Mouse (Mus musculus) cerebellum, adult 18-20 months (tissue): ENCODE data around the gene Scaf4.
"Not testable (repeated sequence)": the region's sequence is repeated elsewhere in the genome, so short reads cannot be mapped to it uniquely, and the experiment has no call there.

ENCODE experiments used
- DNase-seq, 2 experiments: peaks; one replicate each; pipeline ENCODE4 v3.0.0; 2021

Scaf4 gene

DNA sequence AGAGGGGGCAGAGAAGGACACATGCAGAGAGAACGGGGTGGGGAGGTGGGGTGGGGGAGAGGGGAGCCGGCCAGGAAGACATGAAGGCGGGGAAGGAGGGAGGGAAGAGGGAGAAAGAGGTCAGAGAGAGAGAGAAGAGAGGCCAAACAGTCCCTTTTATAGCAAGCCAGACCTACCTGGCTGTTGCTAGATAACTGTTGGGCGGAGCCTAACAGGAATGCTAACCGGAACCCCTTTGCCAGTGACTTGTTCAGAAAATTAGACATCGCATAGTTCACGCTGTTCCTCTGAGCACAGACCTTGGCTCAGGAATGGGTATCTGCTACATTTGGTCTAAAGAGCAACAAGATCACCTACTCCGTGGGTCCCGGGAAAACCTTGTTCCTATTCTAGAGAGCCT, 6.7 kb upstream of the Scaf4 start:
- no peak for DNase-seq

GRCm38 (mm10) chr16:90284916-90285315, 613 bp upstream of the Scaf4 start:
- peak in 1 of 2 experiments; percentile 16 for DNase-seq

DNA sequence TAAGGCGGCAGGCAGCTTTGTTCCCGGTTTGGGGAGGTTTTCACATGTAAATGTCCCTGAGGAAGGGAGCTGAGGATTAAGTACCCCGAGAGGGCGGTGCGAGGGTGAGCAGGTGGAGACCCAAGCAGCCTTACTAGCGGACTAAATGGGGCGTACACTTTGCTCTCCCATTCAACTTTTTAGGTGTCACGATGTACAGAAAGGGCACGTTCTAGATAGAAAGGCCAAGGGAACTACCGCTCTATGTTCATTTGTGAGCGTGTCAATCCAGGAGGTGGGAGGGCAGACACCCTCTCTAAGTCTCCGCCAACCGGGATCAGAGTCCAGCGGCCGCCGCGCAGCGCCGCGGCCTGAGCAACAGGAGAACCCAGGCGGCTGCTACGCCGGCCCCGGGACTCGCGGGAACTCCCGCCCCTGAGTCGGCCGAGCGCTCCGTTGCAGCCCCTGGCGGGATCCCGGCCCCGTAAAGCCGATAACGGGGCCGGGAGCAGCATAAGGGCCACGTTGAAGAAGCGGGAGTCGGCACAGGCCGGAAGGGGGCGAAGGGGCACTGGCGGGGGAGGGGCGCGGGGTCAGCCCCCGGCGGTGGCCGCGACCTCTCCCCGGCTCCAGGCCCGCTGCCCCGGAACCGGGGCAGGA, 918 bp downstream of the Scaf4 start:
- peak; percentile 44 to 54 for DNase-seq

GRCm38 (mm10) chr16:90282620-90283265, 1.6 kb downstream of the Scaf4 start:
- no peak for DNase-seq

- DNase-seq: no peak
Observed at GRCm38 (mm10) chr16:90281406-90281805, 2.9 kb downstream of the Scaf4 start.

- no peak for DNase-seq
Observed at GRCm38 (mm10) chr16:90280989-90281388, 3.3 kb downstream of the Scaf4 start.

DNA sequence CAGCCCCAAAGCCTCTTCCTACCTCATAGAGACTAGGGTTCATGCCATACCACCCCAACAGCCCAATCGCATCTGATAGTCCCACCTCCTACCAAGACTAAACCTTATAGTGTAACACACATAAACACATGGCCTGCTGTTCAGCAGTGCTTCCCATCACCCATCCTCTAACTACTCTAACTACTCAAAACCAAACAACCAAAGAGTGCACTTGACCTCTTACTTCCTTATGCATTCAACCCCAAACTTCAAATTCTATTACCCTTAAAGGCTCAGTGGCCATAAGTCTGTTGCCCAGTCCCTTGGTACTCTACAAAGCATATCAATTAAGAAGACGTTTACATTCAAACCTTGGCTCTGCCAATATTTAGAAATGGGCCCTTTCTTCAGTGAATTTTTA, 3.8 kb downstream of the Scaf4 start:
- DNase-seq: no peak

DNA sequence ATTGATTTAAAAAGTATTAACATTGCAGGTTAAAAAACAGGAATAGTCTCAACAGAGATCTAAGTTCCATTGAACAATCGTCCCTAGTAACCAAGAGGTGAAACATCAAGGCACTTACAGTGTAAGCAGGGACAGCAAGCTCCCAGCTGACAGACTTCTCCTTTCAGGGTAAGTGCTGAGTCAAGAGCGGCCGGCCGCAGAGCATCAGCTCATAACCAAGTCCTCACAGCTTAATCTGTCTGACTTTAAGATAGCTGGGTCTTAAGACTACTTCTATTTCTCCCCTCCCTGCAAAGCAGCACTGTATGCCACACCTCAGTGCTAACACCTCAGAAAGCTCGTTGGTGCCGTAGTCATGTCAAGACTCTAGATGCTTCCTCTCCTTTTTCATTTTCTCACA, 5.2 kb downstream of the Scaf4 start:
- no peak for DNase-seq

DNA sequence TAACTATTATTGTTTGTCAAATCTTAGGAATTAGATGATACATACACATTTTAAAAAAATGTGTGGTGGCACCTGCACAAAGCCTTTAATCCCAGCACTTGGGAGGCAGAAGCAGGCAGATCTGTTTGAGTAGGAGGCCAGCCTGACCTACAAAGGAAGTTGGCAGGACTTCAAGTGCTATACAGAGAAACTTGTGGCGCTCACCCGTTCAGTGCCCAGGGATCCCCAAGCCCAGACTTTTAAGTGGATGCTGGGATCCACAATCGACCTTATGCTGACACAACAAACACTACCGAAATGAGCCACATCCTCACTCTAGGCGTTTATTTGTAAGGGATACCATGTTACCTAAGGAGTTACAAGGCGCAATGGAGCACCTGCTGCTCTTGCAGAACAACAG, 8.8 kb downstream of the Scaf4 start:
- peak; percentile 17 to 26 for DNase-seq

- DNase-seq: no peak
Observed at GRCm38 (mm10) chr16:90266581-90266980, 17.7 kb downstream of the Scaf4 start.

GRCm38 (mm10) chr16:90265106-90265505, 19.2 kb downstream of the Scaf4 start:
- DNase-seq: no peak

GRCm38 (mm10) chr16:90264021-90264420, 20.3 kb downstream of the Scaf4 start:
- DNase-seq: no peak

DNA sequence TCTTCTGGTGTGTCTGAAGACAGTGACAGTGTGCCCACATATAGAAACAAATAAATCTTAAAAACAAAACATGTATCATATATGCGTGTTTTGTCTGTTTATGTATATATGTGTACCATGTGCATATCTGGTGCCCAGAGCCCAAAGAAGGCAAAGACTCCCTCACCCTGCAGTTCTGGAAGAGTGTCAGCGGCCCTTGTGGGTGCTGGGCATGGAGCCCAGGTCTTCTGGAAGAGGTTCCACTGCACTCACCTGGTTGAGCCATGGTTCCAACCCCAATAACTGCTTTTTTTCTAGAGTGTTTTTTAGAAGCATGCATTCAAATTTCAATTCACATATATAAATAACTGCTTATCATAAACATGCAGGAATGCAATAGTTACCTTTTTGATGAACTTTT, 22.5 kb downstream of the Scaf4 start:
- peak; percentile 74 to 76 for DNase-seq

GRCm38 (mm10) chr16:90260097-90260496, 24.2 kb downstream of the Scaf4 start:
- DNase-seq: no peak

GRCm38 (mm10) chr16:90259623-90260022, 24.7 kb downstream of the Scaf4 start:
- DNase-seq: no peak

GRCm38 (mm10) chr16:90258950-90259349, 25.4 kb downstream of the Scaf4 start:
- no peak for DNase-seq

DNA sequence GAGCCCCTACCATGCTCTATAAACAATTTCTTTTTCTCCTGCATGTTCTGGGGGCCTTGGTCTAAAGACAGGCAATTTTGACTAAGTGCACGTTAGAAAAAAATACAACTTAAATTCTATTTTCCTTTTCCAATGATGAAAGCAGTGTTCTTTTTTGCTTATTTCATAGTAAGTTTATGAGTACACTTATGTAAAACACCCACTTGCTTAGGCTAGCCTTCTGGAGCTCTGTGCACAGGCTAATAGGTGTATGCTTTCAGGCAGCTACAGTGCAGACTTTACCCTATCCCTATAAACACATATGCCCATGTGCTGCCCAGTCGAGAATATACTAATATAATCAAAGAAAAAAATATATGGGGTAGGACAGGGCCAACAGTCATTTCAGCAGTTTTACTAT, 31.8 kb downstream of the Scaf4 start:
- DNase-seq: no peak

- not testable (repeated sequence) for DNase-seq
Observed at GRCm38 (mm10) chr16:90251256-90251655, 33.0 kb downstream of the Scaf4 start.

DNA sequence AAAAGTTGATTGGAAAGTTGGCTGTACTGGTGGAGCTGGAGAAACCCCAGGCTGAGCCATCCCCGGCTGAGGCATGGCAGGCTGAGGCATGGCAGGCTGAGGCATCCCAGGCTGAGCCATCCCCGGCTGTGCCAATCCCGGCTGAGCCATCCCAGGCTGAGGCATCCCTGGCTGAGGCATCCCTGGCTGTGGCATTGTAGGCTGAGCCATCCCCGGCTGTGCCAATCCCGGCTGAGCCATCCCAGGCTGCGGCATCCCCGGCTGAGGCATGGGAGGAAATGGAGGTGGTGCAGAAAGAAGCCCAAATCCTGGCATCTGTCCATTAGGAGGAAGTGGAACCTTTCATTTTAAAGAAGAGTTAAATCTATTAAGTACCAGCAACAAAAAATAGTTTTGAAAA, 34.2 kb downstream of the Scaf4 start:
- peak; percentile 23 to 28 for DNase-seq

GRCm38 (mm10) chr16:90242426-90243304, 41.6 kb downstream of the Scaf4 start:
- DNase-seq: no peak

- DNase-seq: no peak
Observed at GRCm38 (mm10) chr16:90241875-90242274, 42.4 kb downstream of the Scaf4 start.

- no peak for DNase-seq
Observed at GRCm38 (mm10) chr16:90239128-90239746, 45.1 kb downstream of the Scaf4 start.

DNA sequence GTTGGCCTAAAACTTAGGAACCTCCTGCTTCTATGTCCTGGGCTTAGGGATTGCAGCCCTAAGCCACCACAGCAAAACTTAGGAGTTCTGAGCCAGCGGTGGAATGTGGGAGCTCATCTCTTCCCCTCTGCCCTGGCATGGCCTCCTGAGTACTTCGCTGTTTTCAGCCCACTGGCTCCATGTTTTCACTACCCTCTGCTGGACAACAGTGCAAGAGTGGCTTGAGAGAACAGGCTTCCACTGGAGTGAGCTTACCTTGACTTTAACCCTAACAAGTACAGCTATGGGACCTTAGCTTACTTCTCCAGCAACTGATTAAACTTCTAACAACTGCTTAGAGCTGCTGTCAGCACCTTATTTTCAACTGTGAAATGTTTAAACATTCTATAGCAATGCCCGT, 49.1 kb downstream of the Scaf4 start:
- no peak for DNase-seq
